Mouse (Mus musculus) layer of hippocampus, postnatal 36 days (tissue): ENCODE data around the gene Gucy2g. TPM values are rescaled to one million over a fixed set of nuclear protein-coding genes. Genes with fewer than 3 reads are reported as not detected.
A peak's percentile ranks its signal among the peaks of the same experiment; 100 is the strongest.

Experiments
- DNase-seq, 2 experiments: peaks; one replicate each; pipeline ENCODE4 v3.0.0; 2022
- total RNA-seq, 2 experiments: library from RNA; stranded (reverse); gene quantifications; 2 replicates each; pipeline ENCODE4 v1.2.3; 2021

Gene Gucy2g
- under 1 TPM; 0.72 to 0.96 TPM for total RNA-seq

GRCm38 (mm10) chr19:55241186-55241645 is at the start of gene Gucy2g:
Gucy2g (minus strand) TSS chr19:55241236.
- no peak for DNase-seq

- no peak for DNase-seq
Observed at GRCm38 (mm10) chr19:55288974-55289373, 47.9 kb upstream of the Gucy2g start.

- DNase-seq, result no peak
Observed at GRCm38 (mm10) chr19:55286034-55286433, 45.0 kb upstream of the Gucy2g start.

- no peak for DNase-seq
Observed at GRCm38 (mm10) chr19:55284093-55284492, 43.1 kb upstream of the Gucy2g start.

- DNase-seq, result no peak
Observed at GRCm38 (mm10) chr19:55276770-55277169, 35.7 kb upstream of the Gucy2g start.

GRCm38 (mm10) chr19:55276100-55276499 is 35.1 kb upstream of the Gucy2g start:
- no peak for DNase-seq

- DNase-seq, result no peak
Observed at GRCm38 (mm10) chr19:55273340-55273739, 32.3 kb upstream of the Gucy2g start.

GRCm38 (mm10) chr19:55271448-55271847 is 30.4 kb upstream of the Gucy2g start:
- DNase-seq, result no peak

- DNase-seq, result no peak
Observed at GRCm38 (mm10) chr19:55269051-55269450, 28.0 kb upstream of the Gucy2g start.

- no peak for DNase-seq
Observed at GRCm38 (mm10) chr19:55268150-55268549, 27.1 kb upstream of the Gucy2g start.

GRCm38 (mm10) chr19:55266786-55267185 is 25.8 kb upstream of the Gucy2g start:
- no peak for DNase-seq

GRCm38 (mm10) chr19:55265269-55265668 is 24.2 kb upstream of the Gucy2g start:
- no peak for DNase-seq

GRCm38 (mm10) chr19:55260389-55261184 is 19.6 kb upstream of the Gucy2g start:
- no peak for DNase-seq

GRCm38 (mm10) chr19:55258514-55258913 is 17.5 kb upstream of the Gucy2g start:
- DNase-seq, result no peak

- no peak for DNase-seq
Observed at GRCm38 (mm10) chr19:55257656-55258375, 16.8 kb upstream of the Gucy2g start.

GRCm38 (mm10) chr19:55256156-55256555 is 15.1 kb upstream of the Gucy2g start:
- DNase-seq, result peak; percentile 21 to 33

- DNase-seq, result peak in 1 of 2 experiments; percentile 16
Observed at GRCm38 (mm10) chr19:55254513-55255016, 13.5 kb upstream of the Gucy2g start.

- peak; percentile 42 to 46 for DNase-seq
Observed at GRCm38 (mm10) chr19:55253570-55254441, 12.8 kb upstream of the Gucy2g start.

- no peak for DNase-seq
Observed at GRCm38 (mm10) chr19:55253239-55253569, 12.2 kb upstream of the Gucy2g start.

GRCm38 (mm10) chr19:55251383-55252124 is 10.5 kb upstream of the Gucy2g start, which contains the start of gene Acsl5:
Acsl5 (plus strand) TSS chr19:55251938.
- no peak for DNase-seq

- DNase-seq, result no peak
Observed at GRCm38 (mm10) chr19:55250451-55250850, 9.4 kb upstream of the Gucy2g start.
